Mouse (Mus musculus) bone marrow, adult 2 months (tissue): ENCODE results near the gene Dapk2. TPM values are rescaled to one million over a fixed set of nuclear protein-coding genes. Genes with fewer than 3 reads are reported as not detected.

Source experiments
- H3K27ac ChIP-seq: fragments of 200-500 bp; 2 replicates; pipeline ENCODE4 v1.5.1; 2012; ENCODE audit warnings: low read depth, mild to moderate bottlenecking, control low read depth, inconsistent platforms, low read length; ENCODE audit not compliant: control insufficient read depth, poor library complexity, insufficient read depth
- H3K4me1 ChIP-seq: fragments of 200-500 bp; 2 replicates; pipeline ENCODE4 v1.6.1; 2011; ENCODE audit warnings: low read length; ENCODE audit not compliant: control insufficient read depth, insufficient read depth
- H3K4me3 ChIP-seq: fragments of 200-500 bp; replicated peaks from 2 replicates; pipeline ENCODE3; 2011; ENCODE audit warnings: mild to moderate bottlenecking, low read depth, low read length, control low read depth; ENCODE audit not compliant: control insufficient read depth
- CTCF ChIP-seq: fragments of 200-500 bp; IDR thresholded peaks from 2 replicates; pipeline ENCODE4 v1.5.1; 2011; ENCODE audit warnings: low read length, control low read depth; ENCODE audit not compliant: control insufficient read depth, insufficient read depth
- POLR2A ChIP-seq: fragments of 200-500 bp; IDR thresholded peaks from 2 replicates; pipeline ENCODE4 v1.6.1; 2011; ENCODE audit warnings: low read depth, mild to moderate bottlenecking, control low read depth, low read length, borderline replicate concordance; ENCODE audit not compliant: control insufficient read depth
- WGBS: fragments of 180-500 bp; shearing (Covaris S2); methylation state at CpG from one replicate; pipeline ENCODE4 v1.1.7; 2018; 5-methylcytosine and 5-hydroxymethylcytosine counted together
- polyA plus RNA-seq: library from polyadenylated mRNA; stranded (reverse); fragments of >200 nt; gene quantifications from 2 replicates; pipeline ENCODE4 v1.2.4, GENCODE M21; 2011; ENCODE audit warnings: low replicate concordance; ENCODE audit not compliant: missing spikeins, insufficient read depth, insufficient read length

Gene Dapk2
- polyA plus RNA-seq, 1 experiment = 33.5 TPM

DNA sequence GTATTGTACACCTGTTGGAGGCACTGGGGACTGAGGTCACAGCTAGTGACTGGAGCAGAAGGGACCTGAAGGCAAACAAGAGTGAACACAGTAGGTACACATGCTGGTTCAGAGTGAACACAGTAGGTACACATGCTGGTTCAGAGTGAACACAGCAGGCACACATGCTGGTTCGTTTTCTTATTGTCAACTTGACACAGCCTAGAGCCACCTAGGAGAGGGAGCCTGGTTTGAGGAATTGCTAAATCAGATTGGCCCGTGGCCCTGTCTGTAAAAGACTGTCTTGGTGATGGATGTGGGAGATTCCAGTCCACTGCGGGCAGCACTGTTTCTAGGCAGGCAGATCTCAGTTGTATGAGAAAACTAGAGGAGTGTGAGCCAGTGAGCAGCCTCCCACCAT, 25.0 kb downstream of the Dapk2 start:
- WGBS = 70% methylated on average over 3 of the region's 3 CpGs
- peak overlapping the region; percentile 74 for H3K27ac ChIP-seq
- H3K4me3 ChIP-seq = no peak overlapping the region
- H3K4me1 ChIP-seq = peaks cover 7% of the 10 kb centered on the region; the same call in 1 of the 2 replicates
- TF ChIP-seq CTCF = no peak
- no peak for TF ChIP-seq POLR2A

DNA sequence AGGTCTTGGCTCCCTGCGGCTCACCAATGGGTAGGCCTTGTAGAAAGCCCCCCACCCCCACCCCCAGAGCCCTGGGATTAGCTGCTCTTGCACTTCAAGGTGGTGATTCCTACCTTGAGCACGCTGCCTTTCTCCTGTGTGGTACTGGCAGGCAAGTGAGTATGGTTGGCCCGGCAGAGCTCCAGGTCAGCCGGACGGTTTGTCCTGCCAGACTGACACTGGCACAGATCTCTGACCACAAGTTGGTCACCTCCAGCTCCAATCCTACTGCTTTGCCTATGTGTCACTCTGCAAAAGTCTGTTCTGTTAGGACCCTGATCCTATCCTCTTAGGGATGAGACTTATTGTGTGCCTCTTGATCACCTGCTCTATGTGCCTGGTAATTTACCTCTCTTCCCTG, 26.5 kb downstream of the Dapk2 start:
- 82% methylated on average over 5 of the region's 5 CpGs for WGBS
- no peak overlapping the region for H3K4me3 ChIP-seq
- H3K27ac ChIP-seq = peak overlapping the region; percentile 15; the same call in 1 of the 2 replicates
- H3K4me1 ChIP-seq = peaks cover 7% of the 10 kb centered on the region; the same call in 1 of the 2 replicates
- TF ChIP-seq POLR2A (no peak), CTCF (no peak)

DNA sequence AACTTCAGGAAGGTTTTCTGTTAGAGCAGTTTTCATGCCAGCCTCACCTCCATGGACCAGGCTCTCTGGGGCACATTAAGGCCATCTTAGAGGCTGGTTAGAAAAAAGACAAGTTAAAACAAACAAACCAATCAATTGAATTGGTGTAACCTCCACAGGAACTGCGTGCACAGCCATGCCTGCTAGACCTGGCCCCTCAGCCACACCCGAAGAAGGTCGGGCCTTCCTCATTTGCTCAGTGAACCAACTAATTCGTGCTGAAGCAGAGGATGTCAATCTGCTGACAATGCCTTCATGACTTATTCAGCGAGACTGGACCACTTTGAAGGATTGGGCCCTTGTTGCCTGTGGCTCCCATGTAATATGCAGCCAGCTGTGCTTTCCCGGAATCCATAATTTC, 28.4 kb downstream of the Dapk2 start:
- no peak overlapping the region for H3K27ac ChIP-seq
- no peak overlapping the region for H3K4me3 ChIP-seq
- peaks cover 6% of the 10 kb centered on the region; the same call in 1 of the 2 replicates for H3K4me1 ChIP-seq
- WGBS = 34% methylated on average over 6 of the region's 6 CpGs
- TF ChIP-seq CTCF (no peak), POLR2A (no peak)

DNA sequence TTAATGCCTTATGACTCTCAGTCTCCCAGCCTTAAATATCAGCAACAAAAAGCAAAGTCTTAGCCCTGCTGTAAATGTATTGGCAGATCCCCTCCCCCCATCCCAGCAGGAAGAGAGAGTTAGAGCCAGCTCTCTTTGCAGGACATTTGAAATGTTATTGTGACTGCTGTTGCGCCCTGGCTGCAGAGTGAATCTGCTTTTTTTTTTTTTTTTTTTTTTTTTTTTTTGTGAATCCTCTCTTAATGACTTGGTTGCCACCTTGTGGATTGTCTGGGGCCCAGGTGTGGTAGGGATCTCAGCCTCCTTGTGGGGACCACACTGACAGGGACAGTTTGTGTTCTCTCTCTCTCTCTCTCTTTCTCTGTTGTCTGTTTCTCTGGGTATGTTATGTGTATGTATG, 31.0 kb downstream of the Dapk2 start:
- Histone ChIP-seq H3K27ac (no peak overlapping the region), H3K4me1 (peaks cover 4% of the 10 kb centered on the region; the same call in 1 of the 2 replicates), H3K4me3 (no peak overlapping the region)
- WGBS = 94% methylated on average over 1 of the region's 1 CpGs
- TF ChIP-seq POLR2A = no peak
- TF ChIP-seq CTCF = no peak

DNA sequence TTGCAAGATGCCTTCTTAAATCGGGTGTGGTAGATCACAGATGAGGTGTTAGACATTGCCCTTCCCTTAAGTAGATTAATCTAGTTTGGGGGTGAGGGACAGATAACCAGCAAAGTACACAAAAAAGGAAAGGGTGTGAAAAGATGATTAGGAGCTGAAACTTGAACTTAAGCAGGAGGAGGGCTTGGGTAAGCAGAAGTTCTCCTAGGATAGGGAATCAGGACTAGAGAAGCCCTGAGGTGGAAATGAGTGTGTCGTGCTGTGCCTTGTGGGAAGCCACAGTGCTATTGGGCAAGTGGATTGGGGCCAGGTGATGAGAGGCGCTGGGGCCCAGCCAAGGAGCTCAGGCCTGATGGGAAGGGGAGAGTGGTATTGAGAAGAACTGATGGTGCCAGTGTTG, 36.0 kb downstream of the Dapk2 start:
- Histone ChIP-seq H3K27ac (no peak overlapping the region), H3K4me1 (peaks cover 5% of the 10 kb centered on the region; the same call in 1 of the 2 replicates), H3K4me3 (no peak overlapping the region)
- WGBS = 24% methylated on average over 3 of the region's 3 CpGs
- TF ChIP-seq CTCF (no peak), POLR2A (no peak)

DNA sequence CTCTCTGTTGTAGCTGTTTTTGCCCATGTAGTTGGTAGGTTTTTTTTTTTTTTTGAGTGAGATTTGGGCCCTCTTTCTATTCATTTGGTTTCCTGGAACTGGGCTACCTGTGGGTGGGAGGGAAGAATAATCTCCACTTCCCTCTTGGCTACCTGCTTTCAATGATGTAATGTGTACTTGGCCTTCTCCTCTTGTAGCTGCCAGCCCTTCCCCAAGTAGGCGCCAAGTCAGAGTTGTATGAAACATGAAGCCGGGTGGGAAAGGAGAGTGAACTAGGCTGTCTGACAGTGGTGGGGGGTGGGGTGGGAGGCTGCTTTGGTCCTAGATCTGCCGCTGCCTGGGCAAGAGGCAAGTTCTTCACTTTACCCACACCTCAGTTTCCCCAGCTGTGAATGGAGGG, 38.5 kb downstream of the Dapk2 start:
- Histone ChIP-seq H3K27ac (no peak overlapping the region), H3K4me1 (peaks cover 6% of the 10 kb centered on the region; the same call in 1 of the 2 replicates), H3K4me3 (no peak overlapping the region)
- no peak for TF ChIP-seq POLR2A
- TF ChIP-seq CTCF = no peak
- WGBS = 83% methylated on average over 3 of the region's 3 CpGs

DNA sequence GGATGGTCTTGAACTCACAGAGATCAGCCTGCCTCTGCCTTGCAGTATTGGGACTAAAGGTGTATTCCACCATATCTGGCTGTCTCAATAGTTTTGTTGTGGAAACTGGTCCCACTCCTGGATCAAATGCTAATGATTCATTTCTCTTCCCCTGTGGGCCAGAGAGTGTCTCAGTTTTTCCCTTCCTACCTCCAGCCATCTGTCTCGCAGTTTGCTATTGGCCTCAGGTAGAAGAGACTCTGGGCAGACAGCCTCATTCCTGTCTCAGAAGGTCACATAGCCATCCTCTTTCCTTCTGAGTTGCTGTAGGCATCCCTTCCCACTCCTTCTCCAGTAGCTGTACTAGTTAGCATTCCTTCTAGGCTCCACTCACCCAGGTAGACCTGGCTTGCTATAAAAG, 40.5 kb downstream of the Dapk2 start:
- H3K4me1 ChIP-seq = peaks cover 5% of the 10 kb centered on the region; the same call in 1 of the 2 replicates
- H3K27ac ChIP-seq = no peak overlapping the region
- WGBS = 77% methylated on average over 1 of the region's 1 CpGs

DNA sequence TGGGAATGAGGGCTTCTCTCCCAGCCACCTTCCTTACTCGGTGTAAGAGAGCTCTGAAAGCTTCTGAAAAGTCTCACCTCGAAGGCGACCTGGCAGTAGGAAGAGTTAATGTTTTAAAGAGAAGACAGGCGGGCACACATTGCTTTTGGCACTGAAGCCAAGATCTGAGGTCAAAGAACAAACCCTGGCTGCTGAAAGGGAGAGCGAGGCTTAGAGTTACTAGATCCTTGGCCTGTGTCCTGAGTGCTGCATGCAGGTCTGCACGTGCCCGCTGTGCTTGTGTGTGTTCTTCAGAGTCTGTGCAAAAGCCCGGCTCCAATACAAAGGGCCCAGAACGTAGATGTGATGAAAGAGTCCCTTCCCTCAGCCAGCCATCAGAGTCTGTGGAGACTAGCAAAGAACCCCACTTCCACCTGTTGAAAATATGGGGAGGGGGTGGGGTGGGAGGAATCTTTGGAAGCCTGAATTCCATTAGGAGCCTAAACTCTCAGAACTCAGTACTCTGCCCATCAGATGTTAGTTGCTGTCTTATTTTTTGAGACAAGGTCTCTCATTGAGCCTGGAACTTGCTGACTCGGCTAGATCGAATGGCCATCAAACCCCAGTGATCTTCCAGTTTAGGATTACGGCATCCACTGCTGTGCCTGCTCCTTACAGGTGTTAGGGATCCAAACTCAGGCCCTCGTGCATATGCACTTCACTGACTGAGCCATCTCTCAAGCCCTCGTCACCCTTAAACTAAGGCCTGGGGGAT, 41.8 kb downstream of the Dapk2 start:
- Histone ChIP-seq H3K4me3 (no peak overlapping the region), H3K27ac (peak overlapping the region; percentile 38), H3K4me1 (peaks cover 2% of the 10 kb centered on the region; the same call in 1 of the 2 replicates)
- WGBS = 87% methylated on average over 14 of the region's 14 CpGs
- TF ChIP-seq CTCF (no peak), POLR2A (no peak)

More for the DNA sequence above, 40.5 kb downstream of the Dapk2 start:
- TF ChIP-seq POLR2A (no peak), CTCF (no peak)
- no peak overlapping the region for H3K4me3 ChIP-seq
